Mouse (Mus musculus): ENCODE data around the gene Dazap1. TPM values are rescaled to one million over a fixed set of nuclear protein-coding genes. Genes with fewer than 3 reads are reported as not detected.

Dazap1 gene
- polyA plus RNA-seq, 1 experiment, result 43.5 TPM

DNA sequence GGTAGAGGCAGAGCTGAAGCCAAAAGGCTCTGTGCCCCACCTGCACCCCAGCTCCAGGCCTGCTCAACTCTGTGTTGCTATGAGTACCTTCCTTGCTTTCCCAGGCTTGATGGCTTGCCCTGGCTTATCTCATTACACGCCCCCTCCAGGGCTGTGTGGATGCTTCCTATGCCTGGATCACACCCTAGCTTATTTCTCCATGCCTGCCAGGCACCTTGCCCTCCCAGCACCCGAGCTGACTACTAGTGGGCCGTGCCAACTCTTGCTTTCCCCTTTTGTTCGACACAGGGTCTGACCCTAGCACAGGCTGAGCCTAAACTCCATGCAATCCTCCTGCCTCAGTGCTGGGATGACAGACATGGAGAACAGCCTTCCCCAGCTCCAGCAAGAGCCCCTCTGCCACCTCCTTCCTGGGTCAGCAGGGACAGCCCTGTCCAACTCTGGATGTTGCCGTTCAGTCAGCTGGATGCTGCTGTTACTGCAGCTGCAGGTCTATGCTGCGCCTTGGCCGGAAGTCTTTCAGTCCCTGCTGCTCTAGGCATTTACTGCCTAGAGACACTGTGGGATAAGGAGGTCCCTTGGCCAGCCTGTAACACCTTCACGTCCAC, 36.3 kb downstream of the Dazap1 start:
- no peak for DNase-seq (ENCODE audit: low read depth)

- DNase-seq (ENCODE audit: low read depth), result no peak
Observed at GRCm38 (mm10) chr10:80298571-80299281, 37.4 kb downstream of the Dazap1 start.

DNA sequence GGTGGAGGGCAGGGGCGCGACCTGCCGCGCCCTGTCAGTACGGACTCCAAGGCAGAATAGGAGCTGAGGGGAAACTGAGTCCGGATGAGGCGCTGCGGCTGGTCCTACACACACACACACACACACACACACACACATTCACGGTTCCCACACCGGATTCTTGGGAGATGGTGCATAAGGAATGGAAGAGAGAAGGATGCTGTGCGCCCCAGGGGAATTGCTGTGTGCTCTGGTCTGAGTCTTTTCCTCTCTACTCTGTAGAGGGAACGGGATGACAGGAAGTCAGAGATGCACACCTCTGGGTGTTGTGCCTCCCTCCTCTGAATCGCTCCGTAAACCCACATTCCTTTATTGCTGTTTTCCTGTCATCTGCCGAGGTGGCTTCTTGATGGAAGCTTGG, 38.0 kb downstream of the Dazap1 start:
- DNase-seq (ENCODE audit: low read depth), result no peak

DNA sequence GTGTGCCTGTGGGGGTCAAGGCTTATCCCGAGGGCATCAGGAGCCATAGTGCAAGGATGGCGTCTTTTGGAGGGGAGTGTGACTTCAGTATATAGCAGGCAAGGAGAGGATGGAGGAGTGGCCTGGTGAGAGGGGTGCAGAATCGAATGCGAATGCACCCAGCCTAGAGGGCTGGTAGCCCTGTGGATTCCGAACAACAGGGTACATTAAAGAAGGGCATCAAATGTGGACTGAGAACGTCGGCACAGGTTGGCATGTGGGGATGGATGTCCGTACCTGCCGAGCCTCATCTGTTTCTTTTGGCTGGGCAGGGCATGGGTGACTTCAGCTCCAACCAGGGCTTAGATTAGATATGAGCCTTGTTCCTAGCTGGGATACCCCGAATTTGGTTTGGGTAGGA, 38.5 kb downstream of the Dazap1 start:
- no peak for DNase-seq (ENCODE audit: low read depth)

GRCm38 (mm10) chr10:80300672-80301181, 39.4 kb downstream of the Dazap1 start:
- no peak for DNase-seq (ENCODE audit: low read depth)

DNA sequence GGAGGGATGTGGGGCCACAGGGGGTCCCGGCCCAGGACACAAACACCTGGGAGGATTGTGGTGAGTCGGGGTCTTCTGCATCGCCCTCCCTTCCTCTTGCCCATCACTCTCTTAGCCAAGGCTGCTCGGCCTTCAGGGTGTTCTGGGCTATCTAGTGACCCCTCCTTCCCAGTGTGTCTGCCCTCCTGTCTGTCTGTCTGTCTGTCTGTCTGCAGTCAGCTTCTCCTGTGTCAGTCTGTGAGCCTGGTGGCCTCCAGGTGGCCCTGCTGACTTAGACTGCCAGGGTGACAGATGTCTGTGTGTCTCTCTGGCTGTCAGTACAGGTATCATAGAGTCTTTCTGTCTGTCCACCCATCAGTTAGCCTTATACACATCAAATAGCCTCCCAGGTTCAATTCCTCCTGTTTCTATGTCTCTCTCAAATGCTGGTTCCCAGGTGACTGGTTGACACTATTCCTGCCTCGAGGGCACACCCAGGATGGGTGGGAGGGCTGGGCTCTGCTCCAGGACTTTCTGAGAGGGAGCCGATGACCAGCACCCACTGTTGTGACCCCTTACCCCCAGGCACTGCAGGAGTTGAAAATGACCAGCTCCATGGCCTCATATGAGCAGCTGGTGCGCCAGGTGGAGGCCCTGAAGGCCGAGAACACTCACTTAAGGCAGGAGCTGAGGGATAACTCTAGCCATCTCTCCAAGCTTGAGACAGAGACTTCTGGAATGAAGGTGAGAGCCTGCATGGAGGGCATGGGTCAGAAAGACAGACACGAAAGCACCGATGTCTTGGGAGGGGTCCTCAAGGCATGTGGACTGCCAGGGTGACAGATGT, 40.2 kb downstream of the Dazap1 start:
- DNase-seq (ENCODE audit: low read depth), result no peak

GRCm38 (mm10) chr10:80302082-80302355, 40.7 kb downstream of the Dazap1 start:
- DNase-seq (ENCODE audit: low read depth), result no peak

- no peak for DNase-seq (ENCODE audit: low read depth)
Observed at GRCm38 (mm10) chr10:80302471-80302881, 41.2 kb downstream of the Dazap1 start.

- DNase-seq (ENCODE audit: low read depth), result no peak
Observed at GRCm38 (mm10) chr10:80304458-80304857, 43.2 kb downstream of the Dazap1 start.

GRCm38 (mm10) chr10:80304862-80305261, 43.6 kb downstream of the Dazap1 start:
- no peak for DNase-seq (ENCODE audit: low read depth)

DNA sequence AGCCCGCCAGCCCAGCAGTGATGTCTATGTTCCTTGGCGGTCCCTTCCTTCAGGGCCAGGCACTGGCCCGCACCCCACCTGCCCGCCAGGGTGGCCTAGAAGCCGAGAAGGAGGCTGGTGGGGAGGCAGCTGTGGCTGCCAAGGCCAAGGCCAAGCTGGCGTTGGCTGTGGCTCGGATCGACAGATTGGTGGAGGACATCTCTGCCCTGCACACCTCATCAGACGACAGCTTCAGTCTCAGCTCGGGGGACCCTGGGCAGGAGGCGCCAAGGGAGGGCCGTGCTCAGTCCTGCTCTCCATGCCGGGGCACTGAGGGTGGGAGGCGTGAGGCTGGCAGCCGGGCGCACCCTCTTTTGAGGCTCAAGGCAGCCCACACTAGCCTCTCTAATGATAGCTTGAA, 50.3 kb downstream of the Dazap1 start:
- DNase-seq (ENCODE audit: low read depth), result no peak

DNA sequence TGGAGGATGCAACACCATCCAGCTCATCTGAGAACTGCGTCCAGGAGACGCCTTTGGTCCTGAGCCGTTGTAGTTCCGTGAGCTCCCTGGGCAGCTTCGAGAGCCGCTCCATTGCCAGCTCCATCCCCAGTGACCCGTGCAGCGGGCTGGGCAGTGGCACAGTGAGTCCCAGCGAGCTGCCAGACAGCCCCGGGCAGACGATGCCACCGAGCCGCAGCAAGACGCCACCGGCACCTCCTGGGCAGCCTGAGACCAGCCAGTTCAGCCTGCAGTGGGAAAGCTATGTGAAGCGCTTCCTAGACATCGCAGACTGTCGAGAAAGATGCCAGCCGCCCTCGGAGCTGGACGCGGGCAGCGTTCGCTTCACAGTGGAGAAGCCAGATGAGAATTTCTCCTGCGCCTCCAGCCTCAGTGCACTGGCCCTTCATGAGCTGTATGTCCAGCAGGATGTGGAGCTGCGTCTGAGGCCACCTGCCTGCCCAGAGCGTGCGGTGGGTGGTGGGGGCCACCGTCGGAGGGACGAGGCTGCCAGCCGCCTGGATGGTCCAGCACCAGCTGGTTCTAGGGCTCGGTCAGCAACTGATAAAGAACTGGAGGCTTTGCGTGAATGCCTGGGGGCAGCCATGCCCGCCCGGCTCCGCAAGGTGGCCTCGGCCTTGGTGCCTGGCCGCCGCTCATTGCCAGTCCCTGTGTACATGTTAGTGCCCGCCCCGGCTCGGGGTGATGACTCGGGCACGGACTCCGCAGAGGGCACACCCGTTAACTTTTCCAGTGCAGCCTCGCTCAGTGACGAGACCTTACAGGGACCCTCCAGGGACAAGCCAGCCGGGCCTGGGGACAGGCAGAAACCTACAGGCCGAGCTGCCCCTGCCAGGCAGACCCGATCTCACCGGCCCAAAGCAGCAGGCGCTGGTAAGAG, 51.6 kb downstream of the Dazap1 start:
- no peak for DNase-seq (ENCODE audit: low read depth)

DNA sequence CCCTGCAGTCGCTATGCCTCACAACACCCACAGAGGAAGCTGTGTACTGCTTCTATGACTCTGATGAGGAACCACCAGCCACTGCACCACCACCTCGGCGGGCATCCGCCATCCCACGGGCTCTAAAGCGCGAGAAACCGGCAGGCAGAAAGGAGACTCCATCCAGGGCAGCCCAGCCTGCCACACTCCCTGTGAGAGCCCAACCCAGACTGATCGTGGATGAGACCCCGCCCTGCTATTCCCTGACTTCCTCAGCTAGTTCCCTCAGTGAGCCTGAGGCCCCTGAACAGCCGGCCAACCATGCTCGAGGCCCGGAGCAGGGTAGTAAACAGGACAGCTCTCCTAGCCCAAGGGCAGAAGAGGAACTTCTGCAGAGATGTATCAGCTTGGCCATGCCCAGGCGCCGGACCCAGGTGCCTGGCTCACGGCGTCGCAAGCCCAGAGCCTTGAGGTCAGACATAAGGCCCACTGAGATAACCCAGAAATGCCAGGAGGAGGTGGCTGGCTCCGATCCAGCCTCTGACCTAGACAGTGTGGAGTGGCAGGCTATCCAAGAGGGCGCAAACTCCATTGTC, 52.4 kb downstream of the Dazap1 start:
- no peak for DNase-seq (ENCODE audit: low read depth)

- DNase-seq (ENCODE audit: low read depth), result no peak
Observed at GRCm38 (mm10) chr10:80314494-80315001, 53.3 kb downstream of the Dazap1 start.

GRCm38 (mm10) chr10:80315315-80315714, 54.0 kb downstream of the Dazap1 start:
- no peak for DNase-seq (ENCODE audit: low read depth)

GRCm38 (mm10) chr10:80316359-80316781, 55.1 kb downstream of the Dazap1 start:
- DNase-seq (ENCODE audit: low read depth), result no peak

GRCm38 (mm10) chr10:80317011-80317410, 55.7 kb downstream of the Dazap1 start:
- DNase-seq (ENCODE audit: low read depth), result no peak

DNA sequence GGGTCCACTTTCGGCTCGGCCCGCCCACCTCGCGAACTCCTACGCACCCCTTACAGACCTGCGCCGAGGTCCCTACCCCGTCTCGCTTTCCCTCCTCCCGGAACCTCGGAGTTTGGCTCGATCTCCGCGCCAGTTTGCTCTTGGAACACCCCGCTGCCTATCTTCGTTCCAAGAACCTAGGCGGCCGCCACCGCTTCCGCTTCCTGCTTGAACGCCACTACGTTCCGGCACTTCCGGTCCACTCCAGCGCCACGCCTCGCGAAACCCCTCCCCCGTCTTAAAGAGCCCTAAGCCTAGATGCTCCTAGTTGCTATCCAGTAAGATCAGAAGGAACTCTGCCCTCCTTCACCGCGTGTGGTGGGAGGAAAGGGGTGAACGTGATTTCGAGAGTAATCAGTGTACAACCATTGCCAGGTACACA, 59.1 kb downstream of the Dazap1 start, which contains the start of gene 2310011J03Rik:
2310011J03Rik (minus strand) TSS at position 198 of the 421 bp plus-strand sequence.
- no peak for DNase-seq (ENCODE audit: low read depth)

DNA sequence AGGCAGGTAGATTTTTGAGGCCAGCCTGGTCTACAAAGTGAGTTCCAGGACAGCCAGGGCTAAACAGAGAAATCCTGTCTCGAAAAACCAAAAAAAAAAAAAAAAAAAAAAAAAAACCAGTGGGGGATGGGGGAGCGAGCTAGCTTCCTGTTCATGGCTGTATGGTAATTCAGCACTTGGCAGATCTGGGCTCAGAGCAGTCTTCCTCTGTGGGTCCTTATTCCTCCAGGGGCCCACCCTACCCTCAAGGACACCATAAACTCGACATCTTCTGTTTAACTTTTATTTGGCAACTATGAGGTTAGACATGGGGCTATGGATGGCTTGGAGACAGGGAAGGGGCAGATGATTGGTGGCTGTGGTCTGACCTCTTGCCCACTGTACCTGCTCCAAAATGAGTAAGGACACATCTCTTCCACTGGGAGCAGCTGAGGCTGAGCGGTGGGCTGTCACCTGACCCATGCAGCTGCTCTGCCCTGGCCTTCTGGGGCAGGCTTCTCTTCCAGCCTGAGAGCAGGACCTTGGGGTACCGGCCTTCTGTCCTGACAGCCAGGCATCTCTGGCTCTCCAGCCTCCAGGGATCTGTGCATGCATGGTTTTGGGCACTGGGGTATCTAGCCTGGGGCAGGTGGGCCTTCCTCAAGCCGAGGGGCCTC, 59.9 kb downstream of the Dazap1 start:
- no peak for DNase-seq (ENCODE audit: low read depth)

All from gonadal fat pad, adult 2 months (tissue).